Mouse (Mus musculus): ENCODE results near the gene Ndufa9.

The Ndufa9 gene

DNA sequence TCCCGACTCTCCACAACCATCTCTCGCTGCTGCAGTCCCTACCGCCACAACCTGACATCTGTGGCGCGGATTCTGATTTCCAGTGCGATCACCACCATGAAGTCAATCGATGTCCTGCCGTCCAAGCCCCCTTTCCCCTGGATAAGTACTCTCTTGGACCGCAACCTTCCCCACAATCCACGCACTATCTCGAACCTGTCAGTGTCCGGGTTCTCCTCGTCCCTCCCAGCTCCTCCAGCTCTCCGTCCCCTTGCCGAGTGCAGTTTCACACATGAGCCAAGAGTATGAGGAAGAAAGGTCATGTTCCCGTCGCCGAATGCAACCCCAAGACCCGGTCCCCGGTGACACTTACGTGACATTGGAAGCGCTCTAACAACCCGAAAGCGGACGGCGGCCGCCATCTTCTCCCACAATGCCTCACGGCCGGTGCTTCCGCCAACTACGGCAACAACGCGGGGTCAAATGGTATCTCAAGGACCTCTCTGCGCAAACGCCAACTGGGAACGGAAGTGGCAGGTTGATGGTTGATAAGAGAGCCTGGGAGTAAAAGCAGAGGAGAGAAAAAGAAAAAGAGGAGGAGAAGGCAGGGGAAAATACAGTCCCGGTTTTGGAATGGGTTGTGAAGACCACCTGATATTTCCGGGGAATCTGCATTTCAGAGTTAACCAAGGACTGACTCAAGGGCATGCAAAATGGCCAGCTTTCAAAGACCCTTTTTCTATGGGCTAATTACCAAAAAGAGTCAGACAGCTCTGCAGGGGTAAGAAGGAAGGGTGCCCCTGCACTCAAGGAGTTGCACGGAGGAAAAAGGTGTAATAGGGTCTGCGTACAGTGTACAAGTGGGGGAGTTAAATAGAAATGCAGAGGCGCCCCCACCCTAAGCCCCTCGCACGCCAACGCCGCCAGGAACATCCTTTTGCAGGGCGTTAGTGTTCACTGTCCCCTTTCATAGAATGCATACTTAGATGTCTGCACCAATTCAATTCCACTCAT lies at the start of gene Ndufa9:
Ndufa9 (minus strand) TSS at position 425 of the 993 bp plus-strand sequence.
- peak; percentile 85 to 91 for DNase-seq

DNA sequence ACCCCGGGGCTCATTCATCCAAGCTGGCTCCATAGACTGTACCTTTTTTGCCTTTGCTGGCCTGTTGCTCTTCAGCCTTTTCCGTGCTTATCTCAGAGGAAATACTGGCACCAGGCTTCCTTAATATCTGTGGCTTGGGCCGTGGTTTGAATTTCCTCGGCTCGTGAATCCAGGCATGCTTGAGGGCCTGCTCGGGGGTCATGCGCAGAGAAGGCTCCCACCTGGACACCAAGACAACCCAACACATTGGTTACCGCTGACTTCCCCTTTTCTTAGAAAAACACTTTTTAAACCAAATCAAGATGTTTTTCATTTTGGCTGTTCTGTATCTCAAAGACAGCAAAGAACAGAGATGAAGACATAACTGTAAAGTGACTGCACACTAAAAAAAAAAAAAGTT lies 28.2 kb upstream of the Ndufa9 start:
- no peak for DNase-seq

DNA sequence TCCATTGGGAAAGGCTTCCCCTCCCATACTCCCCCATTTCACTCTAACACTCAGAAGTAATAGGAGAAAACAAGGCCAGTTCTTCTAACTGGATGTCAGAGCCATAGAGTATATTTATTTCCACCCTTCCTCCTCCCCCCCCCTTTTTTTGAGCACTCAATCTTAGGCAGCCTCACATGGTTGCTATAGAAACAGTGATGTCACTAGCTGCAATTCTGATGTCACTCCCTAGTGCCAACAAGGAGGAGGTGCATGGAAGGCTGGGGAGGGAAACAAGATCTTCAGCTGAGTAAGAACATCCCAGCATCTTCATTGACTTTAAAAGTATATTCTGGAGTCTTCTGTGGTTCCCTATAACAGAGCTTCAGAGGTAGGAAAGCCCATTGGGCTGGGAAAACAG lies 3.9 kb upstream of the Ndufa9 start, which contains the start of gene Akap3:
Akap3 (plus strand) TSS at position 218 of the 400 bp plus-strand sequence.
- no peak for DNase-seq

DNA sequence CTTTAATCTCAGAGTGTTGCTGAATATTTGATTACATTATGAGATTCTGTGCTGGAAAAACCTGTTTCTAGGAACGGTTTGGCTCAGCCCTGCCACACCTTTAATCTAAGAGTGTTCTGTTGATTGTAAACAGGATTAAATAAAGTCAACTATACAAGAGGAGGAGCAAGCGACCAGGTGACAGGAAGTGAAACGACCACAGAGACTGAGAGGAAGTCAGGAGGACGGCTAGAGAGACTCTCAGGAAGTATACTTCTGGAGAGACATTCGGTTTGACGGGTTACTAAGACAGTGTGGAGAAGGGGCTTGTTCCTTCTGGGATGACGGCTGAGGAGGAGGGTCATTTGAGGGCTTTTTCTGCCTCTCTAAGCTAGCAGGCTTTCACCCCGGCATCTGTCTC lies 12.3 kb downstream of the Ndufa9 start:
- DNase-seq, result no peak

DNA sequence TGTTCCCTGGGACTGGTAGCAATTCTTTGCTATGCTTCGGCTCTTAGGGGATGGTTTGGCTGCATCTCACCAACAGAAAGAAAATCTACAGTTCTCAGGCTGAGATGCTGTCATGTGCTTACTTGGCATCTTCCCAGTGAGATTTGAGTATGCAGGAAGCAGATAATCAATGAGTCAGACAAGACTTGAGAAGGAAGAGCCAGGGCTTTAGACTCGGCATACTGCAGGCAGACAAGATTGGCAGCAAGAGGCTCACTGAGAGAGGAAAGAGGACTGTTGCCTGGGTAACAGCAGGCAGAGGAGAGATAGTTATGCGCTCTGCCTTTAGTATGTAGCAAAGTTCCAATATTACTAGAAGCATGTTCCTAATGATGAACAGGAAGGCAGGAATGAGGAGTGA lies 25.8 kb downstream of the Ndufa9 start:
- DNase-seq, result no peak

DNA sequence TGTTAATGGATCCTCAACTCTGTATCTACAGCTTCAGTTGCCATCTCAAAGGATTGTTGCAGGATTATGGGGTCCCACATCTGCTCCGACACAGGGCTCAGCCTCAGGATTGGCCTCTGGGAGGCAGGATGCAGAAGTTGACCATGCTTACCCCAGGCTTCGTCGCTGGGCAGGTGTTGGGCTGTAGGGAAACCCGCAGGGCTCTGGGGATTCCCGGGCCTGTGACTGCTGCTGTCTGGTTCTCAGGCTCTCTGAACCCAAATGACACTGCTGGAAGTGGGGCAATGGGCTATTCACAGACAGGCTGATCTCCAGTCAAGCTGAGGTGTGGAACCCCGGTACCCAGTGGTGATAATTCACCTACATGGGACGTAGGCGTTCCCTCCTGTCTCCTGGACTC lies 32.6 kb downstream of the Ndufa9 start:
- DNase-seq, result no peak

DNA sequence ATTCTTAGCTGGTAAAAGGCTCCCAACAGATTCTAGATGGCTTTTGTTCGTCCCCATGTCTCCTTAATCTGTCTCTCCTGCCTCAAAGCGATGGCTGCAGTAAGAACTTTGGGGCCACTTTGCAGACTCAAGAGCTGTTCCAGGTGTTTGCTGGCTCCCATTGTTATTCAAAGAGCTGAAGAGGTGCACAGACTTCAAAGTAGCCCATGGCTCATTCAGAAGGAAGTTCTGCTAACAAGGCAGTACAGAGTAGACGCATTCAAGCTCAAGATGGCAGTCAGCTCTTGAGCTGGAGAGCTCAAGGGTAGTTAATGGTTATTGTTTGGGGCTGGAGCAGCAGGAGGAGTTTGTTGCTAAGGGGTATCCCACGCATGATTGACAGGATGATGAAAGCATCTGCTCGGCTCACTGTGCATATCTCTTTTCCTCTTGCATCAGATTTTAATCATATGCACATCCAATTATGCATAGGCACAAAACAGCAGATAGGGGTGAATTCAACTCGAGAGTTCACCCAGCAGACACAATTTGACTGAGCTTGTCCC lies 33.7 kb downstream of the Ndufa9 start:
- no peak for DNase-seq

DNA sequence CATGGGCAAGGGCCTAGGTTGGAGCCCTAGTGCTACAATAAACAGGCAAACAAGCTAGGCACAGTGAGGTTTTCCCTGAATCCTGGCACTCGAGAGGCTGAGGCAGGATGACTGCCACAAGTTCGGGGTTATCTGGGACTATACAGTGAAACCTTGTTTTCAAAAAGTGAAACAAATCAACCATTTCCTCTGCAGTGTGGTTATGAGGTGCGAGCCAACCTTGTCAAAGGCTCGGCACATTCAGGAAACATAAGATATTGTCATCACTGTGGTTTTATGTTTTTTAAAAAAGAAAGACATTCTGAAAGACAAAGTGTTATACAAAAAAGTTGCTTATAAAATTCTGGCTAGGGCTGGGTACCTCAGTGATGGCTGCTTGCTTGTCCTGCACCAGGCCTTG lies 37.5 kb downstream of the Ndufa9 start:
- DNase-seq, result no peak

DNA sequence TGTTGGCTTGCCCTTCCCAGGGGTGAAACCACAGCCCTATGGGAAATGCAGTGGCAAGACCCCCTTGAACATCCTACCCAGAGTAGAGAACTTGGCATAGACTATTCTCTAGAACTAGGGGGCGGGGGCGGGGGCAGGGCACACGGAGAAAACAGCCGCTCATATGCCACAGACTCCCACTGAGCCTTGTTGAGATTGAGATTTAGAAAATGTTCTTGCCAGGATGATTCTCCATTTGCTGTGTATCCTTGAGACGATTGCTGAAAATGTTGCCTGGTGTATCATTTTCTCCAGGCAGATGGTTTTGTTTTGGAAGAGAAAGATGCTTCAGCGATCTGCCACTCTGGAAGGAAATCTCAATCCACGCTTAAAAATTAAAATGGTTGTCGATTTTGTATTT lies 40.4 kb downstream of the Ndufa9 start:
- no peak for DNase-seq

DNA sequence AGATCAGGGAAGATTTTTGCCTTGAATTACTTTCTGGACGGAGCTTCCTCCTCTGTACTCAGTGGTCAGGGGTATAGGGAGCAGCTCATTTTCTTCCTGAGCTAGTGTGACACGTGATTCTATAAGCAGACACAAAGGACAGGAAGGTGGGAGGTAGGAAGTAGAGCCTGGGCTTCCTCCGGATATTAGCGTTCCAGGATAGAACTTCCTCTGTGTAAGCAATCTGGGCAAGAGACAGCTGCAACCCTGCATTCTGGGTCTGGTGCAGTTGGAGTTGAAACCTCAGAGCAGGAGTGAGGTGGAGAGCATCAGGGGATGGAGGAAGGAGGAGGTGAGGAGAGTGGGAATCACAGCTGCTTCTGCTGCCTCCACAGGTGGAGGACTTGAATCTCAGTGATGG lies 40.8 kb downstream of the Ndufa9 start:
- DNase-seq, result no peak

DNA sequence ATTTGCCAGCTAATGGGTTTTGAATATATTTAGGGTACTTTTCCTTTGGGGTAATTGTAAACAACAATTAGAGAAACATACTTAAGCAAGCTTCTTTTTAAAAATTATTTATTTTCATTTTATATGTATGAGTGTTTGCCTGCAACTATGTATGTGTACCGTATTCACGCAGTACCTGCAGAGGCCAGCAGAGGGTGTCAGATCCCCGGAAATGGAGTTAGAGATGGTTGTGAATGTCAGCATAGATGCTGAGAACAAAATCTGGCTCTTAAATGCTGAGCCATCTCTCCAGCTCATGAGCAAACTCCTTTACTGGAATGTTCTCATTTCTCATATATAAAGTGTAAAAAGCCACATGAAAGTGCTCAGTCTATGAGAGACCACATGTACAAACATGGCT lies 42.2 kb downstream of the Ndufa9 start:
- DNase-seq, result peak in 1 of 2 experiments; percentile 9

DNA sequence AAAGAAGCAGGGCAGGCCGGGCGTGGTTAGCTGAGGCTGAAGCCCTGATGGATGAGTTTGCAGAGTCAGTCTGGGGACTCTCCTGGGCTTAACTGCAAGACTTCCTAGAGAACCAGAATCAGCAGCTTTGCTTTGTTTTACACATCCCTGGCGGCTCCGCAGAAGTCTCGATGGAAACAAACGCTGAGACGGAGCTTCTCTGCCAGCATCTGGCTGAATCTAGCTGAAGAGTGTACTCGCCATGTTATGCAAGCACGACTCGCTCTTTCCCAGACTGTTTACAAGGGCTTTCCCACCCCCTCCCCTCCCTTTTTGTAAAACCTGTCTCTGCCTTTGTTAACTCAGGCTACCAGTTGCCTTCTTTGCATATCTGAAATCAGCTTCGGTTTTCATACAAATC lies 46.0 kb downstream of the Ndufa9 start:
- no peak for DNase-seq

DNA sequence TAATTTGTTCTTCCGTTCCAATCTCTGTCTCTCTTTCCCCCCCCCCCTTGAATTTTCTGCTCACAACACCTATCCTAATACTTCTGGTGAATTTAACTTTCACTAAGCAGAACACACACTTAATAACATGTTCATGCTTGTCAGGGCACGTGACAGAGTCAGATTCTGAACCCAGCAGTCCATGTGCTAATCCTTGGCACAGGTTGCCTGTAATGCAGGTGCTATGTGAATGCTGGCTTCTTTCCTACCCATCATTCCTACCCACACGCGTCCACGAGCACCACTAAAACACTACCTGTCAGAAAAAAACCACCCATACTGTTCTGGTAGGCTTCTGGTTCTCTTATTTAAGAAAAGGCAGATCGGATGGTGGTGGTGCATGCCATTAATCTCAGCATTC lies 54.2 kb downstream of the Ndufa9 start:
- DNase-seq, result no peak

DNA sequence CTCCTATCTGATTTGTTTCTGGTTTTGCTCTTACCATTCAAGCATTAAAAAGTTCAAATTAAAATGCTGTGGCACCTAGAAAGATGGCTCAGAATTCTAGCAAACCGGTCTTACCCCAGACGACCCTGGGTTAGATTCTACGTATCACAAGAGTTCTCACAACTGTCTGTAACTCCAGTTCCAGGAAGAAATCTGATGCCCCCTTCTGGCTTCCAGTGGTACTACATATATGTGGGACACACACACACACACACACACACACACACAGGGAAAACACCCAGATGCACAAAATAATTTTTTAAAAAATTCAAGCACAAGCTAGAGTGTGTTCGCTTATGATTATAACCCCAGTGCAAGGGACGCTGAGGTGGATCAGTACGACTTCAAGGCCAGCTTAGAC lies 55.2 kb downstream of the Ndufa9 start:
- no peak for DNase-seq

DNA sequence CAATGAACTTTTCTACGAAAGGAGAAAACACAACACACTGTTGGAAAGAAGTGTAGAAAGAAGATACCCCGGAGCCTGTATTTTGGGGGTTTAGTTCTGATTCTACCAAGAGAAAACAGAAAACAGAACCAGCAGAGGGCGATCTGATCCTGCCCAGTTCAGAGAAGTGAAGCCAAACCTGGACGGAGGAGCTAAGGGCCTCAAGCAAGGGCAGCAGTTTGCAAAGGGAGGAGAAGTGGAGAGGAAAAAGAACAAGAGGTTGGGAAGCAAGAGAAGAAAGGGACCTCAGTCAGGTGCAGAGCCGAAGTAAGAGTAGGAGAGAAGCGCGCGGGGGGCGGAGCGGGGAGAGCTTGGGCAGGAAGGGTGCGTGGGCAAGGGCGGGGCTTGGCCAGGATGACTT lies 57.0 kb downstream of the Ndufa9 start:
- peak in 1 of 2 experiments; percentile 8 for DNase-seq

DNA sequence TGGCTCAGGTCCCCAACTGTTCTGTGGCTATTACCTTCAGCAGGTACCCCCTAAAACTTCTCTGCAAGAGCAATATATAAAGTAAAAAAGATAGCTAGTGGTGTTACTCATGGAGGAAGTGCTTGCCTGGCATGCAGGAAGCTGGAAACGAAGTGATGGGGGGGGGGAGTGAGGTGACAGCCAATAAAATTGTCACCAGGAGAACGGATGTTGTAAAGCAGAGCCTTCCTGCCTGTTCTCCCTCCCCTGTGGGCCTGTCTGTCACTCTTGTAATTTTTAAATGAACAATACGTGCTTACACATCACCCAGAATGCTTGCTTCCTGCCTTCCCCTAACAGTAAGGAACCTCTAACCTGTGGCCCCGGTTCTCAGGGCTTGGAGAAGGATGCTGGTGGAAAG lies 57.4 kb downstream of the Ndufa9 start:
- no peak for DNase-seq

DNA sequence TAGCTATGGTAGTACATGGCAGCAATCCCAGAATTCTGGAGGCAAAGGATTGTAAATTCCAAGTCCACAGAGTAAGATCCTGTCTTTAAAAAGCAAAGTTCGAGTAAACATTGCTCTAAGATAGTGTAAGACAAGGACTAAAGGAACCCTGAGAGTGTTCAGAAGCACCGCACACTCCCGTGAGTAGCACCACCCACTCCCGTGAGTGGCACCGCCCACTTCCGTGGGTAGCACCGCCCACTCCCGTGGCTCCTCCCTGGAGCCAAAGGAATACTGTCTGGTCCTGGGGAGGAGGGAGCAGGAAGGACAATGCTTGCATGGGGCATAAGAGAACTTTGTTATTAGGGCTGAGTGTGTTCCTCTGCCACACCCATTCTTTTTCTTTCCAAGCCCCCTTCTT lies 60.1 kb downstream of the Ndufa9 start:
- DNase-seq, result no peak

DNA sequence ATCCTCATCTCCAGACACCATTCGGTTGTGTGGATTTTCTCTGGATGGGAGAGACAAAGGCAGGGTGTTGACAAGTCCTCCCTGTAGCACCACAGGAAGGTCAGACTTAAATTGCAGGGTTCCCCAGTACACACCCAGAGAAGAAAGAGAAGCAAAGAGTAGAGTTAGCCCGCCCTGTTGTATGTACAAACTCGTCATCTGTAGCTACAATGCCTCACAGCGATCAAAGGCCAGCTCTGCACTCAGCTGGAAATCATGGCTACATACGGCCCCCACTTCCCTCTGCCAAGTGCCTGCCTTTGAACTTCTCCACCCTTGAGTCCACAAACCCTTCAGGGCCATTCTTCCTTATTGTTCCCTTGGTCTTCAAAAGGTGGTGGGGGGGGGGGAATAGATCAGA lies 64.7 kb downstream of the Ndufa9 start:
- no peak for DNase-seq

DNA sequence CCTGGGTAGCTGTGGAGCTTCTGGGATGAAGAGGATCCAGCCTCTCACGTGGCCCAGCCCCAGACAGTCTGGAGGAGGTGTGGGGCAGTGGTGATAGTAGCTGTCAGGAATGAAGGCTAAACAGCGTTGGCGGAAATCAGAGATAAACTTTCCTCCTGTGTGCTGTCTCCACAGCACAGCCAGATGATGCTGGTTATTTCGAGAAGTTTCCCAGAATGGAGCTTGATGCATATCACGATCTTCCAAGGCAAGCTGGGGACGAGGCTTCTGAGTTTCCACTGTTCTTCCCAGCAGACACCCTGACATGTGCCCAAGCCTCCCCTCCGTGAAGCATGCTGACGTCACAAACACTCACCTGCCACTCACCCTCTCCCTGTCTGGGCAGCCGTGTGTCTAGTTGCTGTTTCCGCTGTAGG lies 65.3 kb downstream of the Ndufa9 start:
- no peak for DNase-seq

DNA sequence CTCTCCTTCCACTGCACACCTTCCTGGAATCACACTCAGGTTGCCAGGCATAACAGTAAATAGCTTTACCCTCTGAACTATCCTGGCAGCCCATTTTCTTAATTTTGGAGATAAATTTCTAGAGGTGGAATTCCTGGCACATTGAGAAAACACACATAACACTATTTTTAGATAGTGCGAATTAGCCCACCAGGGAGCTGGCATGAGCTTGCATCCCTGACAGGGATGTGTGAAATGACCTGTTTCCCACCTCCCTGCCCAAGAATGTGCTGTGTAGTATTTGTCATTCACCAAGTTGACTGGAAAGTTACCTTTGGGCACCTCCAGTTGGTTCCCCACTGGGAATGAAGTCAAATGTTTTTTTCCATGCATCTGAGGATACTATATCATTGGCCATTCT lies 65.9 kb downstream of the Ndufa9 start:
- DNase-seq, result no peak

DNA sequence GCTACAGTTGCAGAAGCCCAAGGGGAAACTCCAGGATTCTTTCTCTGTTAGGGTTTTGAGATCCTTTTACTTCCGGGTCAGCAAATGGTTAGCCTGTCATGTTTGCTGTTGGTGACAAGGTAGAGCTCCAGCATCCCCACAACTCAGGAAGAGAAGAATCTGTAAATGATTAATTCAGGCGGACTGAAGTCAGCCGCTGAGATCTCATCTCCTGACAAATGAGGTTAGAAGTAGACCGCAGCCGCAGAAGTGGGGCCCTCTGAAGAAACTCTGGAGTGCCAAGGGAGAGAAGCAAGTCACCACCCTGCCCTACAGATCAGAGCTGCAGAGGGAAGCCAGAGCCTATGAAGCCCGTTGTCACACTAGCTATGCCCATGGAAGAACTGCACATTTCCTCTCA lies 71.0 kb downstream of the Ndufa9 start:
- DNase-seq, result no peak

DNA sequence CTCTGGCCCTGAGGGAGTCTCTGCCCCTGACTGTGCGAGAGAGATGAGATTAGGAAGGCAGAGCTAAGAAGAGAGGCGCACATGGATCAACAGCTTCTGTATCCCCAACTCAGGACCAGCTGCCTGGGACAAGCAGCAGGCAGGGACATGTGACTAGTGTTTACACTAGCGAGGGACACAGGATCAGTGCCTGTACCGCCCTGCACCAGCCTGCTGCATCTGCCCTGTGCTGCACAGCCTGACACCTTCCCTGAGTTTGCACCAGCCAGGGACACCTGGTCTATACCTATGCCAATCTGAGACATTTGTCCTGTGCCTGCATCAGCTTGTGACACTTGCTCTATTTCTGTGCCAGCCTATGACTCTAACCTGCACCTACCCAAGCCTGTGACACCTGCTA lies 75.1 kb downstream of the Ndufa9 start:
- DNase-seq, result no peak

DNA sequence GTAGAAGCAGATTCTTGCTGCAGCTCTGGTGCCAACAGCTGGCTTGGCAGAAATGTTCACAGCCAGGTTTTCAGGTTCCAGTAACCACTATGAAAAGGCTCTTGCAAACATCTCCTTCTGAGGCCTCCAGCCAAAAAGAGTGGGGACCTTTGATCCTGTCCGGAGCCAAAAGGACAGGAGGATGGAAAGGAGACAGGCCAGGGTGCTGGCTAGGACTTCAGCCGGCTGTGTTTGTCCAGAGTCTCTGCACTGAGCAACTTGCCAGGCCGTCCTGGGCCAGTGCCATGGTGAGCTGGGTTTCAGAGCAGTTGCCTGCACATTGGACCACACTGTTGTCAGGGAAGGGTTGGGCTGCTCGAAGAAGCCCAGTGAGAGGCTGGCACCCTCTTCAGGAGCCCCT lies 76.6 kb downstream of the Ndufa9 start:
- DNase-seq, result no peak

Measured in spleen, adult 18-20 months (tissue).